Mouse (Mus musculus): ENCODE data around the gene Rnf146. TPM values are rescaled to one million over a fixed set of nuclear protein-coding genes. Genes with fewer than 3 reads are reported as not detected.
"Not testable (repeated sequence)": the region's sequence is repeated elsewhere in the genome, so short reads cannot be mapped to it uniquely, and the experiment has no call there.

Rnf146 gene
- total and polyA plus RNA-seq, 3 experiments: 26.3 to 27.2 TPM; not detected in 1

GRCm38 (mm10) chr10:29394890-29395289 is 32.6 kb upstream of the Rnf146 start:
- peak; percentile 37 for DNase-seq (ENCODE audit: low read depth, low spot score)

GRCm38 (mm10) chr10:29381558-29381957 is 19.3 kb upstream of the Rnf146 start:
- Histone ChIP-seq H3K27ac (ENCODE audit: control insufficient read depth, low read depth, low read length) (no peak overlapping the region), H3K9ac (ENCODE audit: control insufficient read depth, low read depth, low read length, poor library complexity, severe bottlenecking) (no peak overlapping the region), H3K4me3 (ENCODE audit: control insufficient read depth in 1 of 2, insufficient read depth in 1 of 2, low read depth in 2 of 2, low read length in 2 of 2) (no peak overlapping the region), H3K36me3 (ENCODE audit: control insufficient read depth in 1 of 2, insufficient read depth in 2 of 2, low read length in 2 of 2) (peaks cover 0 to 4% of the 10 kb centered on the region in 2 experiments; a peak in 1 of 4 replicates), H3K9me3 (replicated peaks; ENCODE audit: insufficient read depth, low read length) (no peaks in the 10 kb centered on the region), H3K4me1 (ENCODE audit: control insufficient read depth in 1 of 2, insufficient read depth in 2 of 2, low read length in 2 of 2) (peaks cover 0 to 3% of the 10 kb centered on the region in 2 experiments; a peak in 2 of 4 replicates), H3K27me3 (ENCODE audit: control insufficient read depth in 1 of 2, insufficient read depth in 2 of 2, low read length in 2 of 2) (no peaks in the 10 kb centered on the region), H3K79me2 (ENCODE audit: control insufficient read depth, insufficient read depth, low read length, poor library complexity) (no peaks in the 10 kb centered on the region)
- DNase-seq (ENCODE audit: low read depth, low spot score): peak; percentile 28
- TF ChIP-seq MXI1 (IDR thresholded peaks at IDR 0.05; ENCODE audit: low read depth, low read length) (no peak), GATA1 (IDR thresholded peaks at IDR 0.05; ENCODE audit: low read depth, low read length) (peak; percentile 57), EP300 (IDR thresholded peaks at IDR 0.05; ENCODE audit: low read depth in 1 of 2, low read length in 2 of 2) (0 out of 4 replicates have a peak, but pooled peaks of 1 of the 2 experiments have one; percentile 18), TBP (IDR thresholded peaks at IDR 0.05; ENCODE audit: low read depth, low read length) (no peak)

More at GRCm38 (mm10) chr10:29394890-29395289, 32.6 kb upstream of the Rnf146 start:
- not testable (repeated sequence) for H3K4me1 ChIP-seq (ENCODE audit: control insufficient read depth in 1 of 2, insufficient read depth in 2 of 2, low read length in 2 of 2); H3K27me3 ChIP-seq (ENCODE audit: control insufficient read depth in 1 of 2, insufficient read depth in 2 of 2, low read length in 2 of 2); H3K79me2 ChIP-seq (ENCODE audit: control insufficient read depth, insufficient read depth, low read length, poor library complexity); H3K36me3 ChIP-seq (ENCODE audit: control insufficient read depth in 1 of 2, insufficient read depth in 2 of 2, low read length in 2 of 2); H3K9me3 ChIP-seq (replicated peaks; ENCODE audit: insufficient read depth, low read length); H3K27ac ChIP-seq (ENCODE audit: control insufficient read depth, low read depth, low read length); H3K9ac ChIP-seq (ENCODE audit: control insufficient read depth, low read depth, low read length, poor library complexity, severe bottlenecking); H3K4me3 ChIP-seq (ENCODE audit: control insufficient read depth in 1 of 2, insufficient read depth in 1 of 2, low read depth in 2 of 2, low read length in 2 of 2)
- TF ChIP-seq SMC3 (IDR thresholded peaks at IDR 0.05; ENCODE audit: low read depth, low read length) (peak; percentile 38), RAD21 (IDR thresholded peaks at IDR 0.05; ENCODE audit: low read depth, low read length) (peak; percentile 15), CTCF (IDR thresholded peaks at IDR 0.05 in 2 of 3, conservative IDR thresholded peaks at IDR 0.05 in 1 of 3; ENCODE audit: control insufficient read depth in 1 of 3, insufficient read depth in 1 of 3, low read depth in 2 of 3, low read length in 3 of 3, poor library complexity in 1 of 3, severe bottlenecking in 1 of 3) (peak in 2 of 3 experiments; percentile 21 to 39; a peak in 2 of 6 replicates)

DNA sequence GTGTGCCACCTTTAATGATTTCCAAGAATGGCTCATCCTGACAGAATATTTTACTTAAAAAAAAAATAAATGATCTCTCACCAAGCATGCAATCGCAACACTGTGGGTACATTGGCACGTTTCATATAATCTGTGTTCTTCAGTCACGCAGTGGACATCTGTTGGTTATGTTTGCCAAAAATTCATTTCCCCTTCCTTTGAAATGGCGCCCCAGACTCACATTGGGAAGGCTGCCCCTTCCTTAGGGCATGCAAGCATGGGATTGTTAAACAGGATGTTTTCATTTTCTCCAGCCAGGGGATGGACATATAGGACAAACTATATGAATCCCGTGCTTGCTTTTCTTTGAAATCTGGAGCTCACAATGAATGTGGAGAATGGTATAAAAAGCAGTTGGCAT is 11.8 kb upstream of the Rnf146 start:
- Histone ChIP-seq H3K4me3 (ENCODE audit: control insufficient read depth in 1 of 2, insufficient read depth in 1 of 2, low read depth in 2 of 2, low read length in 2 of 2) (no peak overlapping the region), H3K79me2 (ENCODE audit: control insufficient read depth, insufficient read depth, low read length, poor library complexity) (no peaks in the 10 kb centered on the region), H3K9ac (ENCODE audit: control insufficient read depth, low read depth, low read length, poor library complexity, severe bottlenecking) (no peak overlapping the region), H3K4me1 (ENCODE audit: control insufficient read depth in 1 of 2, insufficient read depth in 2 of 2, low read length in 2 of 2) (no peaks in the 10 kb centered on the region), H3K9me3 (replicated peaks; ENCODE audit: insufficient read depth, low read length) (no peaks in the 10 kb centered on the region), H3K27ac (ENCODE audit: control insufficient read depth, low read depth, low read length) (no peak overlapping the region), H3K27me3 (ENCODE audit: control insufficient read depth in 1 of 2, insufficient read depth in 2 of 2, low read length in 2 of 2) (no peaks in the 10 kb centered on the region), H3K36me3 (ENCODE audit: control insufficient read depth in 1 of 2, insufficient read depth in 2 of 2, low read length in 2 of 2) (peaks cover 0 to 2% of the 10 kb centered on the region in 2 experiments; a peak in 1 of 4 replicates)
- TF ChIP-seq USF1 (IDR thresholded peaks at IDR 0.05; ENCODE audit: low read depth, low read length) (no peak), POLR2A (IDR thresholded peaks at IDR 0.05; ENCODE audit: control insufficient read depth in 1 of 2, insufficient read depth in 1 of 2, low read depth in 1 of 2, low read length in 2 of 2, poor library complexity in 1 of 2) (no peak), ZNF384 (IDR thresholded peaks at IDR 0.05; ENCODE audit: low read depth, low read length) (no peak)
- DNase-seq (ENCODE audit: low read depth, low spot score): no peak

All from MEL (cell line).